Mouse (Mus musculus) frontal cortex, postnatal 25 days (tissue): Measurements from ENCODE around the gene Pa2g4.
"Not testable (repeated sequence)": the region's sequence is repeated elsewhere in the genome, so short reads cannot be mapped to it uniquely, and the experiment has no call there.

Experiments
- DNase-seq, 2 experiments: peaks; one replicate each; pipeline ENCODE4 v3.0.0; 2022; ENCODE audit warnings: low spot score in 2 of 2

Pa2g4 gene

DNA sequence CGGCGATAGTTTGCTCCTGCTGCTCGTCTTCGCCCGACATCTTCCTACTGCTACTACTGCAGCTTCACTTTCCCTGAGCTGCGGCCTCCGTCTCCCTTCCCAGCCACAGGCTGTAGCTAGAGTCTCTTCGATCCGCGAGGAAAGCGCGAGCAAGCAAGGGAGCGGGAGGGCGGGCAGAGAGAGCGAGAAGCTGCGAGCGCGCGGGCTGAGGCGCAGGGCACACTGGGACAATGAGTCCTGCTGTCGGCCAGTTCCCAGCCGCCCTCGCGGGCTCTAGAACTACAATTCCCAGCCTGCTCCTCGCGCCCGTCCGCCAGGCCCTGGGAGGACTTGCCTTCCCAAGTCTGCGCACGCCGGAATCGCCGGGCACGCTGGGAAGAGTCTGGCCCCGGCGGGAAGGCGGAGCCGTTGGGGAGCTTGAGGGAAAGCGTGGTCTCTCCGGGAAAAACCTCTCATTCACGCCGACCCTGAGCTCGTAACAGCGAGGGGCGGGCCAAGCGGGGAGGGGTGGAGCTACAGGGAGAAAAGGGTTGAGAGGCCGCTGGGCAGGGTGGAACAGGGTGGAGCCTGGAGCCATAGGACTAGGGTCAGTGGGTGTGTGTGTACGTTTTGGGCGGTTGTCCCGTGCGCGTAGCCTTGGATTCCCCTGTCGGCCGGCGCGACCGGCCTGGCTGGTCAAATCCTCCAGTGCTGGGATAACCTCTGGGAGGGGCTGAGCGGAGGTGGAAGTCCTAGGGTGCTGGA, at the start of gene Pa2g4:
TSS of gene Pa2g4 (minus strand) at position 200 of the 744 bp plus-strand sequence.
- peak; percentile 94 to 98 for DNase-seq

DNA sequence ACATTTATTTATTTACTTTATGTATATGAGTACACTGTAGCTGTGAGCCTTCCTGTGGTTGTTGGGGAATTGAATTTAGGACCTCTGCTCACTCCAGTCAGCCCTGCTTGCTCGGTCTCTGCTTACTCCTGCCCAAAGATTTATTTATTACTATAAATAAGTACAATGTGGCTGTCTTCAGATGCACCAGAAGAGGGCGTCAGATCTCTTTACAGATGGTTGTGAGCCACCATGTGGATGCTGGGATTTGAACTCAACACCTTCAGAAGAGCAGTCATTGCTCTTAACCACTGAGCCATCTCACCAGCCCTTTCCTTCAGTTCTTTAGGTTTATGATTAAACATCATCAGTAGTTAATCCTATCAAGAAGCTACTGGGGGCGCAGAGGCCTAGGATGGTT, 49.1 kb upstream of the Pa2g4 start:
- DNase-seq, result no peak

DNA sequence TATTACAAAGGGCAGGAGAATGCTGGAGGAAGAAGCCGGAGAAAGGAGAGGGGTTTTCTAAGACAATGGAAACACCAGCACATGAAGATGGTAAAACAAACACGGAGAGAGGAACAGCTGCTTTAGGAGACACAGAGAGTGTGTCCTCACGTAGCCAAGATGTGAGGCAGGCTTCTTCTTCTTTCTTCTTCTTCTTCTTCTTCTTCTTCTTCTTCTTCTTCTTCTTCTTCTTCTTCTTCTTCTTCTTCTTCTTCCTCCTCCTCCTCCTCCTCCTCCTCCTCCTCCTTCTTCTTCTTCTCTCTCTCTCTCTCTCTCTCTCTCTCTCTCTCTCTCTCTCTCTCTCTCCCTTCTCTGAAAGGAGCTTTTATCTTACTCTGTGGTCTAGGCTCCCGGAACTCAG, 48.0 kb upstream of the Pa2g4 start:
- not testable (repeated sequence) for DNase-seq

DNA sequence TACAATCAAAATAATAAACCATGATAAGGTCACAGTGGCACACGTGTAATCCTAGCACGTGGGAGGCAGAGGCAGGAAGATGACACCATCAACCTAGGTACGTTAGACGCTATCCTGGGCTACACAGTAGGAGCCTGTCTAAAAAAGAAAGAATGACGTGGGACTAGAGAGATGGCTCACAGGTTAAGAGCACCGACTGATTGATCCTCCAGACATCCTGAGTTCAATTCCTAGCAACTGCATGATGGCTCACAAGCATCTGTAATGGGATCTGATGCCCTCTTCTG, 47.3 kb upstream of the Pa2g4 start:
- no peak for DNase-seq

DNA sequence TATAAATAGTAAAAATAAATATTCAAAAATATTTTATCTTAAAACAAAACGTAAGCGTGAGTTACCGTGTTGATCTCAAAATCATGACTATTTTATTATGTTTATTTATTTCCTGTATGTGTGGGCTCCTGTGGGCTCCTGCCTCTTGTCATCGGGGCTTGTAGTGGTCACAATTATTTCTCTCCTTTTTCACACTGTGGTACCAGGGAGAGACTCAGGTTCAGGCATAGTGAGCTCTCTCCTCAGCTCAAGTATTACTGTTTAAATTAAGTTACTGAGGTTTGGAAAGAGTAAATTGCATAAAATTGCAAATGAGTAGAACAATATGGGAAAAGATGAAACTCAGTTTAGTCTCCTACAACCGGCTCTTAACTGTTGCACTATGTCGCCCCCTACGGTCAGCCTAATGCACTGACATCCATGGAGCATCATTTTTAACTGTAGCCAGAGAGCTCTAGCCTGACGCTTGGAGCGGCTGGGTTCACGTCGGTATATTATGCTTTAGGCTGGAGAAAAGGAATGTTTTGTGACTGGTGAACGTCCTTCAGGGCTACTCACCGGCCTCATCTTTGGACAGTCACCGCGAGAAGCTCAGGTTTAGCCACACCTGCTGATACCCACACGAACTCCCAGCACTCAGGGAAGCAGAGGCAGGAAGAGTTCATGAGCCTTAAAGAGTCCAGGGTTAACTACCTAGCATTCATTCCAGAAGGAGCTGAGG, 46.8 kb upstream of the Pa2g4 start:
- DNase-seq, result peak; percentile 40 to 70

DNA sequence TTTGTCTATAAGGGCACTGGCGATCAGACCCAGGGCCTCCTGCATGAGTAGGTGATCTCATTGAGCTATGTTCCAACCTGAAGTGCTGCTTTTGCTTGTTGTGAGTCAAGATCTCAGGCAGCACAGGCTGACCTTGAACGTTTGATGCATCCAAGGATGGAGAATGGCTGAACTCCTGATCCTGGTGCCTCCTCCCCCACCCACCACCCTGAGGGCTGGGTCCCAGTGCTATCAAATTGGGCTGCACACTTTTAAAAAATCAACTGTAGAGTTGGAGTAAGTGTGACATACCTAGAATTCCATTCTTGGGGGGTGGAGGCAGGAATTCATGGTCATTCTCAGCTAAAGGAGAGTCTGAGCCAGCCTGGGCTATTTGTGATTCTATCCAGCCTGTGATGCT, 40.7 kb upstream of the Pa2g4 start:
- DNase-seq, result no peak

DNA sequence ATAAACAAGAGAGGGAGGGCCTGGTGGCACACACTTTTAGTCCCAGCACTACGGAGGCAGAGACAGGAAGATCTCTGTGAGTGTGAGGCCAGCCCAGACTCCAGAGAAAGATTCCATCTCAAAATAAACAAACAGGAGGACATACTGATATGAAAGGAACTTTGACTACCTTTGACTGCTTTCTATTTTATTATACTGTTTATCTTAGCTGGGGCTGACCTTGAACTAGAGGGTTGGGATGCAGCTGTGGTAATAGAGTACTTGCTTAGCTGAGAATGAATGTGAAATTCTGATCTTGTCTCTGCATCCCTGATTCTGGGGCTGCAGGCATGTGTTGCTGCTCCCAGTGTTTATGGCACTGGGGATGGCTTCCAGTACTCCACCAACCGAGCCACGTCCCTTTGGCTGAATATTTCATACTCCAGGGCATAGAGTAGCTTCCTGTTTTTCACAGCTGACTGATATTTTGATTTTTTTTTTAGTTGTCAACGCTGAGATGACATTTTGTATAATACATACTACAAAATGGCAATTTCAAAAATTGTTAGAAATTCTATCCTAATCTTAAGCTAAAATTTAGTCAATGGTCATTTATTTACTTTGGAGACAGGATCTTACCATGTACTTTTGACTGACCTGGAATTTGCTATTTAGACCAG, 36.8 kb upstream of the Pa2g4 start:
- no peak for DNase-seq

DNA sequence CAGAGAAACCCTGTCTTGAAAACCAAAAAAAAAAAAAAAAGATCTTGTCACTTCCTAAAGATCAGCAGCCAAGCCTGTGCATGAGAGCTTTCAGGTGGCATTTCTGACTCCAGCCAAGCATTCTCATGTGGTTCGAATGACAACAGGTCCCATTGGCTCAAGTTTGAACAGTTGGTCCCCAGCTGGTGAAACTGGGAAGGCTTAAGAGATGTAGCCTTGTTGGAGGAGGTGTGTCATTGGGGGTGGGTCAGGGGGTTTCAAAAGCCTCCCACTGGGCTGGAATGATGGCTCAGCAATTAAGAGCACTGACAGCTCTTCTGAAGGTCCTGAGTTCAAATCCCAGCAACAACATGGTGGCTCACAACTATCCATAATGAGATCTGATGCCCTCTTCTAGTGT, 35.7 kb upstream of the Pa2g4 start:
- DNase-seq, result no peak

DNA sequence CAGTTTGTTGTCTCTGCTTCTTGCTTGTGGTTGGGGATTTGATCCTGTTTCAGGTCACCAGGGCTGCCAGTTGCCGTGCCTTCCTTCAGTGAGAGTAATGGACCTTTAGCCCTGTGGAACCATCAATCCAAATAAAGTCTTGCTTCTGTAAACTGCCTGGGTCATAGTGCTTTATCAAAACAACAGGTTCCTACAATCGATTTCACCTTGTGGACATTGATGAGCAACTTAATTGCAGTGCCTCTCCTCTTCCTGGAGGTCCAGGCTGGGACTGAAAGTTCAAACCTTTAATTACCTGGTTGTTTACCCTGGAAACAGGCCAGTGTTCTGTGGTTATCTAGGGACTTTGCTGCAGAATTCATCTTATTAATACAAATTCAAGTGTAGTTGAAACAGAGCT, 32.7 kb upstream of the Pa2g4 start:
- no peak for DNase-seq

DNA sequence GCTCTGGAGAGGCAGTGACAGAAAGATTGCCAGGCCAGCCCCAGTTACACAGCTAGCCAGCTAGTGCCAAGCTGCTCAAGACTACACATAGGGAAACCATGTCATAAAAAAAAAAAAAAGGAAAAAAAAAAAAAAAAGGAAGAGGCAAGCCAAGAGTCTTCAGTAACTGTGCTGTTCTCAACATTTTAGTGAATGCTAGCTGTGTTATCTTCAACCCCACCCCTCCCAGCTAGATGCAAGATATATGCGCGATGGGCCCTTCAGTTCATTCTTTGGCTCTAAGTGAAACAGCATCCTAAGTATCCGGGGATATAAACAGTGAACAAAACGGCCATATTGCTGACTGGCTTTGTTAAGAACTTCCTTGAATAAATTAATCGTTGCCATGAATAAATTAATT, 27.0 kb upstream of the Pa2g4 start:
- DNase-seq, result no peak

DNA sequence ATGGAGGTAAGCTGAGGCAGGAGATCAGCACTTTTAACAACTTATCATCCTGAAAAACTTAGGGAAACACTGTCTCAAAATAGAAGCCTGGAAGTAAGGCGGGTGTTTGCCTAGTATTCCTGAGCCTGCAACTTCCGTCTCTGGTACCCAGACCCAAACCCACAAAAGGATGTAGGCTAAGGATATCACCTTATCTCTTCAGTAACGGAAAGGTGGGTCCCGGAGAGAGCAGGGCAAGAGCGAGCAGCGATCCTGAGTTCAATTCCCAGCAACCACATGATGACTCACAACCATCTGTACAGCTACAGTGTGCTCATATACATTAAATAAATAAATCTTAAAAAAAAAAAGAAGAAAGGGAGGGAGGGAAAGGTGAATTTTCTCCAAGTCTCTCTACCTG, 25.6 kb upstream of the Pa2g4 start:
- DNase-seq, result no peak

DNA sequence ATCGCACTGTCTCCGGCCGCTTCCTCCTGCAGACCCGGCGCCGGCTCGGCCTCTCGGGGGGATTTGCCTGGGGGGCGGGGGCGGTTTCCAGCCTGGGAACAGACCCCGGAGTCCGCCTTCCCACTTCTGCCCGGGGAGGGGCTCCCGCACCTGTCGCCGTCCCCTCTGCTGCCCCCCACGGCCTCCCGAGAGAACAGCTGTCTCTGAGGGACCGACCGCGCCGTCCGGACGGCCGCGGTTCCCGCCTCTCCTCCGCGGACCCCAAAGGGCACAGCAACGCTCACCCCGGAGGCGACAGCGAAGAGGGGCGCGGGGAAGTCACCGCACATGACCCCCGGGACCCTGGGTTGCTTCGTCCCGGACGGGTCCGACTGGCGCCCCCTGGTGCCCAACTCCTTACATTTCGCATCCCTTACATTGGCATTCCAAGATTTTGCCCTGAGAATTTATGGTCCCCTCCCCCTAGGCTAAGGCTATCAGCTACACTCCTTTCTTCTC, 24.5 kb upstream of the Pa2g4 start:
- DNase-seq, result no peak

DNA sequence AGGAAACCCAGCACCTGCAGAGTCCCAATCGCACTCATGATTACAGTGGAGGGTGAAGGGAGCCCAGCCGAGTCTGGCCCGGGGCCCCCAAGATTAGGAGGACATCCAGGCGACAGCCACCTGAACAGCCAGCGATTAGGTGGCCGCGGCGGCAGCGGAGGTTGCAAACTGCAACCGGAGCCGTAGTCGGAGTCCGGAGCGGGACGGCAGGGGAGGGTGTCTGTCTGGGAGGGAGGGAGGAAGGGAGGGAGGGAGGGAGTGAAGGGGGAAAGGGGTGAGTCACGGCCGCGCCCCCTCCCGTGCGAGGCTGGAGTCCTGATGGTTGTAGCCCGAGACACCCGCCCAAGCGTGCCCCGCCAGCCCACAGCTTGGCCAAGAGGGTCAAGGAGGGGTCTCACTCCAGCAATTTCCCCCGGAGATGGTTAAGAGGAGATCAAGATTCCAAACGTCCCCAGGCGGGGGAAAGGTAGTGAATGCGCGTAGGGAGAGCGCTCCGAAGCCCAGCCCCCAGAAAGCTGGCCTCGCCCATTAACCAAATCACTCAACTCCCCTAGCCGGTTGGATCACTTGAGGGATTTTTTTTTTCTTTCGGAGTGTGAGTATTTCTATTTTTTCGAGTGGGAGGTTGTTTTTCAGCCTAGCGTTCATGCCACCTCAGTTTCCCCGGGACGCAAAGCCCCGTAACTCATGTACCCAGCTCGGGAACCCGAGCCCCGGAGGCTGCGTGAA, 23.8 kb upstream of the Pa2g4 start, which contains the start of gene Erbb3:
TSS of gene Erbb3 (minus strand) at position 189 of the 729 bp plus-strand sequence.
- no peak for DNase-seq

DNA sequence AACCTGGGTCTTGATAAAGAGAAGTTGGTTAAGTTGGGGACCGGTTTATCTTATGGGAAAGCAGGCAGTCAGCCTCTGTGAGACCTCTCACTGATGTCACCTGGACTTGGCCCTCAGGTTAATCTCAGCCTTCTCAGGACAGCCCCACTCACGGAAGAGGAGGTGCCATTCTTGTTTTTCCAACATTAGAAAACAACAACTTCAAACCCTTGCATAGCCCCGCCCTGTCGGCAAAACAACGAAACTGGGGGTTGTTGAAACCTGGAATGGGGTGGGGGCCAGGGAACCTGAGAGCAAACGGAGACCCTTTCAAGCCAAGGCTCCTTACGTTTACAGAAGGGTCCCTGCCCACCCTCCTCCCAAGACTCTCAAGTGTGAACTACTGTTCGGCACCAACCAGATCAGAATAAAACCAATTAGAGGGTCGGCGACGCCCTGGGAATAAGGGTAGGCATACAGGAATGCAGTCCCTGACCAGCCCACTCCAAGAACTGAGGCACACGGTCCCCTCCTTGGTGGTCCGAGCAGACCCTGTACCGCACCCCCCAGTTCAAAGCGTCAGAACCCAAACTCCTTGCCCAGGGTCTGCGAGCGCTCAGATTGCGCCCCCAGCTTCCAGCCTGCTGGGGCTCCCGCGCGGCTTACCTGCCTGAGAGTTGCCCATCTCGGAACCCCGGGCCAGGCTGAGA, 23.1 kb upstream of the Pa2g4 start:
- no peak for DNase-seq

DNA sequence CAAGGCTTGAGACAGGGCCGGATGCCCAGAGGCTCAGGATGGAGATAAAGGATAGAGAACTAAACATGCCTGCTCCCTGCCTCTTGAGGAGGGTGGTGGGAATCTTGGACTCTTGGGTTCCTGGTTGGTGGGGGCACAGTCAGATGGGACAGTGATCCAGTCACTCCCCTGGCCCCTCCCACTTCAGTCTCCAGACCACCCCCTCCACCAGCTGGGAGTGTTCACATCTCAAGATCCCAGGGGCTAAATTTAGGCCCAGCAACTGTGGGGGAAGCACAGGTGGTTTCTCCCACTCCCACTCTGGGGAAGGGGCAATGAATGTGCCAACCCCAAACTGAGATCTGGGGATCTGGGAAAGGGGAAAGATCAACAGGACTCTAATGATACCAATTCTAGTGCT, 22.3 kb upstream of the Pa2g4 start:
- DNase-seq, result no peak

DNA sequence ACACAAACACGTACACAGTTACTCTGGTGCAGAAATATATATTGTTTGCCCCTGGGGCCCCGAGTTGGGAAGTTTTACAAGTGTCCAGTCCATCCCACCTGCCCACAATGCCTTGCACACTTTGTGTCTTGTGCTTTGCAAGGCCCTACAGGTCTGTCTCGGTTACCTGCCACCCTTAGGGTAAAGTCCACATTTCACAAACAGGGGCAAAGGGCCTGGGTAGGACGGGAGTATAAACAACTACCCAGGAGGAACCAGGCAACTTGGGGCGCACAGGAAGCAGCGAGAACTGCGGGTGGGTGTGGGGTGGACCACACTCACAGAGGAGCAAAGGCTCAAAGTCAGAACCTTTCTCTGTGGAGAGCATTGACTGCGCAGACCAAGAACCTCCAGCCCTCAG, 21.9 kb upstream of the Pa2g4 start:
- no peak for DNase-seq

DNA sequence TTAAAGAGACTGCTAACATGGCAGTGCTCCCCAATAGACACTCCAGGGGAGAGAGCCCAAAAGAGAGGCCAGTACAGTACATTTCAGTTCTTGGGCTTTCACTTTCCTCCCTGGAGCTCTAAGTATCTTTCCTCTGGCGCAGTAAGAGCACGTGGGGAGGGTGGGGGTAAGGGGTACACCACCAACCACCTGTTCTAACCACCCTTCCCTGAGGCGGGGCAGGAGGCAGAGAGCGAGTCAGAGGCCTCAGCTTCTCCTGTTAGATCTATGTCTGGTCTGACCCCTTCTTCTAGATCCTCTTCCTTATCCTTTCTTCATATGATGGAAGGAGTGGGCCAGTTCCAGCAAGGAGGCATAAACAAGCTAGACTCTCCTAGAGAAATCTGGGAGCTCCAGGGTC, 21.3 kb upstream of the Pa2g4 start:
- no peak for DNase-seq

DNA sequence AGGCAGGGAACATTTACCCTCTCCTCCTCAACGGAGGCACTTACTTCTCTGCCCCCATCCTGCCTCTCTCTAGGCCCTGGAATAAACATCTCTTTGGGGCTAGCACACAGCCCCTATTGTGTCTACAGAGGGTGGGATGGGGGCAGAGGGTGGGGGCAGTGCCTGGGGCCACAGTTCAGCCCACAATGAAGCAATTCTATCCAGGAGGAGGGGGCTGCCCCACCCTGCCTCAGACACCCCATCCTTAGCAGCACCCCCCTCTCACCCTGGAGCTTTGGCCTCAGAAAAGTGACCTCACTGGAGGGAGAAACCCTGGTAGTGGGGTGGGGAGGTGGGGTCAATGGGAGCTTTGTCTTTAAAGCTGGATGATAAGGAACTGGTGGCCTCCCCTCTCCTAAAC, 20.8 kb upstream of the Pa2g4 start:
- no peak for DNase-seq

DNA sequence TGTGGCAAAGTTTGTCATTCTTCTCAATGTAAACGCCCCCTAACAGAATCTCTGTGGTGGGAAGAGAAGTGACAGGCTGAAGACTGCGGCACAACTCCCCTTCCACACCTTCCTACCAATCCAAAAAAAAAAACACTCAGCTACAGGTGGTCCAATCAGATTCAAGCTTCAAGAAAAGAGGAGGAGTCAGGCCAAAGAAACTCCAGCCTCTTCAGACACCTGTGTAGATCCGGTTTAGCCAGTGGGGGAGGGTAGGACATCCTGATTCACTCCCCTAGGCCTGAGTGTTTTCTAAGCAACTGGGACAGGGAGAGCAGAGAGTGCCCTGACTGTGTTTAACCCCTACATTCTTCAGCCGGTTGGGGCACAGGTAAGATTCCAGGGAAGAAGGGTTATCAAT, 18.6 kb upstream of the Pa2g4 start:
- DNase-seq, result no peak

DNA sequence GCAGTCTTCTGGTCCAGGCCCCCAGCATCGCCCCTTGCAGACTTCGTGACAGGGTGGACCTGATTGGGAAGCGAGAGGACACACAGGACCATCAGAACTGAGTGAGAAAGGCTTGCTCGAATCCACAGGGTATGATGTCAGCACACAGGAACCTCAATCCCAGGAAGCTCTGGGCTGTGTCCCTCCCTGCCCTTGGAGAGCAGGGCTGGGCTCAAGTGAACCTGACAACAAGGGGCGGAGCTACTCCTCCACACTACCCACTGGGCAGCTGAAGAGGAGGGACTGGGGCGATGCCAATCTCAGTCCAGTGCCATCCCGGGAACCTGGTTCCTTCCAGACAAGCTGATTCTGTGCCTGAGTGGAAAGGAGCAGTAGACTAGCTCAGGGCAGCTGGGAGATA, 17.9 kb upstream of the Pa2g4 start:
- DNase-seq, result no peak

DNA sequence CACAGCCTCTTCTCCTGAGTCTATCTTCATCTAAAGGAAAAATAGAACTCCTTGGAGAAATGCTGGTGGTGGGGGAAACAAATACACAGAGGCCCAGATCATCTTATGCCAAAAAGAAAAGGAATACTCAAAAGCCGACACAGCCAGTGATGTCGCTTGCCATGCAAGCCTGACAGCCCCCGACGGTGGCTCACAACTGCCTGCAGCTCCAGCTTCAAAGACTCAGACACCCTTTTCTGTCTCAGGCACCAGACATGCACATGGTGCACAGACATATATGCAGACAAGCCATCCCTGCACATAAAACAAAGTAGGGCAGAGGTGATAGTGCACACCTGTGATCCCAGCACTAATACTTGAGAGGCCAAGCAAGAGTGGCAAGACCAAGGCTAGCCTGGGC, 13.9 kb upstream of the Pa2g4 start:
- no peak for DNase-seq

DNA sequence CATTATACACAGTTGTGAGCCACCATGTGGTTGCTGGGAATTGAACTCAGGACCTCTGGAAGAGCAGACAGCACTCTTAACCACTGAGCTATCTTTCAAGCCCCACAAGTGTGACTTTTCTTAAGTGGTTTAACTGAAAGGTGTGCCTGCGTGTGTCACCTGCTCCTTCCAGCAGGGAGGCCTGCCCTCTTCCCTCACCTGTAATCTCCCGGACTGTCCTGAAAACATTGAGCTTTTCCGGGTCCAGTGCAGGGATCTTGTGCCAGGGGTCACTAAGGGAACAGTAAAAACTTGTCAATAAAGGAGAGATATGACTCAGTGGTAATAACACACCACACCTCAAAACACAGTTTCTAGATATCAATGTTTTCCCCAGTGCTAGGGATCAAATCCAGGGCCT, 13.5 kb upstream of the Pa2g4 start:
- DNase-seq, result no peak
